In the genomic region with DNA sequence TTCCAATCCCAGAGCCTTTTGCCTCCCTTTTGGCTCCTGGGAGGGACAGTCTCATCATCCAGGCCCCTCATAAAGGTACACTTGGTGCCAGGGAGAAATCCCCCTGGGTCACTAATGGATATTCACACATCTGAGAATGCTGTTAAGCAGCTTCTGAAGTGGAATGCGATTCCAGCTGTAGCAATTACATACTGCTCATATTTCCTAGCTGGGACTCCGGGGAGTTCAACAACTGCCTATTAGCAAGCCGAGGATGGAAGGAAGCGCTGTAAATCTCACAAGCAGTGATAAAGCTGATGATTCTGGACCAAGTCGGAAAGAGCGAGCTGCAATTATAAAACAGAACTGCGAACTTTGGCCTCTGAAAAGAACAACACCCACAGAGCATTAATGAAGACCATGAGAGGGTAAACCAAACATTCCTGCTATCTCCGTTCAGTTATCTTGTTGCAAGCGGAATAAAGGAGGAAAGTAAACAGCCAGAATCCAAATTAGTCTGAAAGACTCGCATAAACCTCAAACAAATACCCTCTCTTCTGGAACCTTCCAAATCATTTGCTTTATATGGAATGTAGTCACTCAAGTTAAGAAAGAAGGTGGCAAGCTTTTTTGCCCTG, we compare ENCODE assay signal across 8 mouse cellular contexts.
A peak's percentile ranks its signal among the peaks of the same experiment; 100 is the strongest.
DNase-seq lines count a peak whose midpoint lies in the region; ATAC-seq and TF ChIP-seq lines count a peak whose summit lies in the region.

No protein-coding gene starts in this region.

- WGBS in heart, embryonic 16.5 days, result 18% methylated on average over 10 of the region's 10 CpGs
- WGBS in forebrain, embryonic 10.5 days, result 58% methylated on average over 10 of the region's 10 CpGs
- 63% methylated on average over 10 of the region's 10 CpGs for WGBS in forebrain, postnatal 0 days

- H3K9me3 ChIP-seq in heart, embryonic 16.5 days (replicated peaks; ENCODE audit: control insufficient read depth, low read length), result no peaks in the 10 kb centered on the region
- H3K9me3 ChIP-seq in forebrain, embryonic 10.5 days, result no peaks in the 10 kb centered on the region
- no peaks in the 10 kb centered on the region for H3K9me3 ChIP-seq in forebrain, postnatal 0 days (ENCODE audit: low read length)

- no peak for TF ChIP-seq POLR2A in cortical plate, adult 2 months (IDR thresholded peaks at IDR 0.05; ENCODE audit: extremely low read depth, insufficient read depth, low read length)
- TF ChIP-seq POLR2A in myocyte (IDR thresholded peaks at IDR 0.05; ENCODE audit: insufficient read length, low read depth), result no peak

- no peaks in the 10 kb centered on the region for H3K4me1 ChIP-seq in cortical plate, adult 2 months (ENCODE audit: control insufficient read depth, insufficient read depth, low read length)
- peaks cover 7% of the 10 kb centered on the region; the same call in 1 of the 2 replicates for H3K4me1 ChIP-seq in heart, embryonic 16.5 days (ENCODE audit: control insufficient read depth, insufficient read depth, low read length)
- H3K4me1 ChIP-seq in forebrain, embryonic 10.5 days, result peaks cover 5% of the 10 kb centered on the region; the same call in 1 of the 2 replicates
- no peaks in the 10 kb centered on the region for H3K4me1 ChIP-seq in forebrain, postnatal 0 days (ENCODE audit: insufficient read depth)

- peak overlapping the region; percentile 47 for H3K9ac ChIP-seq in heart, embryonic 16.5 days (ENCODE audit: low read length)
- H3K9ac ChIP-seq in forebrain, postnatal 0 days, result no peak overlapping the region

- H3K27me3 ChIP-seq in heart, embryonic 16.5 days (ENCODE audit: control insufficient read depth, insufficient read depth, low read length), result no peaks in the 10 kb centered on the region
- no peaks in the 10 kb centered on the region for H3K27me3 ChIP-seq in myocyte (ENCODE audit: control insufficient read depth, insufficient read depth, insufficient read length)
- no peaks in the 10 kb centered on the region for H3K27me3 ChIP-seq in forebrain, embryonic 10.5 days (ENCODE audit: poor library complexity, severe bottlenecking)
- no peaks in the 10 kb centered on the region for H3K27me3 ChIP-seq in forebrain, postnatal 0 days (ENCODE audit: insufficient read depth, low read length)

- no peaks in the 10 kb centered on the region for H3K36me3 ChIP-seq in heart, embryonic 16.5 days (ENCODE audit: control insufficient read depth, insufficient read depth)
- H3K36me3 ChIP-seq in myocyte (ENCODE audit: control insufficient read depth, insufficient read depth), result no peaks in the 10 kb centered on the region
- H3K36me3 ChIP-seq in forebrain, embryonic 10.5 days (replicated peaks), result no peaks in the 10 kb centered on the region
- H3K36me3 ChIP-seq in forebrain, postnatal 0 days (ENCODE audit: insufficient read depth), result no peaks in the 10 kb centered on the region

- H3K4me2 ChIP-seq in heart, embryonic 16.5 days (ENCODE audit: low read depth, low read length), result peak overlapping the region; percentile 55
- peak overlapping the region; percentile 97 for H3K4me2 ChIP-seq in myocyte (ENCODE audit: low read depth)
- no peak overlapping the region for H3K4me2 ChIP-seq in forebrain, postnatal 0 days (ENCODE audit: low read depth)

- 0 out of 2 replicates have a peak overlapping the region, but pooled peaks have one; percentile 25 for H3K27ac ChIP-seq in cortical plate, adult 2 months (ENCODE audit: insufficient read depth, low read length)
- peak overlapping the region; percentile 66; the same call in 1 of the 2 replicates for H3K27ac ChIP-seq in heart, embryonic 16.5 days (ENCODE audit: low read length)
- H3K27ac ChIP-seq in forebrain, embryonic 10.5 days, result no peak overlapping the region
- H3K27ac ChIP-seq in forebrain, postnatal 0 days (ENCODE audit: low read depth, low read length), result no peak overlapping the region

- no peak overlapping the region for H3K4me3 ChIP-seq in cortical plate, adult 2 months (ENCODE audit: insufficient read depth, low read length)
- peak overlapping the region; percentile 35 for H3K4me3 ChIP-seq in heart, embryonic 16.5 days (ENCODE audit: low read length)
- H3K4me3 ChIP-seq in myocyte, result peak overlapping the region; percentile 10
- no peak overlapping the region for H3K4me3 ChIP-seq in forebrain, embryonic 10.5 days
- H3K4me3 ChIP-seq in forebrain, postnatal 0 days (ENCODE audit: low read depth, low read length), result no peak overlapping the region

- H3K79me2 ChIP-seq in myocyte (ENCODE audit: control insufficient read depth, insufficient read depth), result no peaks in the 10 kb centered on the region

- peak; percentile 53 for DNase-seq in Muller cell, postnatal 12 days (ENCODE audit: inconsistent ontology term)
- DNase-seq in kidney, postnatal 10 days, result peak; percentile 42
- no peak for DNase-seq in forebrain, embryonic 10.5 days (ENCODE audit: extremely low spot score, low spot score)
- DNase-seq in layer of hippocampus, adult 8-10 months (ENCODE audit: low spot score in 2 of 2), result no peak
- no peak for DNase-seq in forebrain, postnatal 0 days

- H3ac ChIP-seq in myocyte (ENCODE audit: control insufficient read depth, insufficient read length), result no peak overlapping the region

- no peak for TF ChIP-seq CTCF in cortical plate, adult 2 months (IDR thresholded peaks at IDR 0.05; ENCODE audit: extremely low read depth, insufficient read depth, low read length)
- no peak for TF ChIP-seq CTCF in forebrain, postnatal 0 days (IDR thresholded peaks at IDR 0.05; ENCODE audit: low read depth)

- ATAC-seq in heart, embryonic 16.5 days (replicated peaks; ENCODE audit: extremely low read depth, insufficient read depth, low FRiP score), result peak; percentile 63; the same call in 1 of the 2 replicates
- ATAC-seq in forebrain, postnatal 0 days, result no peak

TF ChIP-seq in myocyte, 11 proteins besides CTCF, POLR2A, EP300 and RAD21:
- TF ChIP-seq MYOG (IDR thresholded peaks at IDR 0.05; ENCODE audit: control insufficient read depth in 1 of 3, insufficient read depth in 1 of 3, insufficient read length in 2 of 3, low read depth in 2 of 3) (no peak), TCF12 (IDR thresholded peaks at IDR 0.05; ENCODE audit: insufficient read depth, poor library complexity, severe bottlenecking) (no peak), SRF (IDR thresholded peaks at IDR 0.05; ENCODE audit: control insufficient read depth, insufficient read length, low read depth) (no peak), USF1 (IDR thresholded peaks at IDR 0.05; ENCODE audit: low read depth) (no peak), MYOD1 (IDR thresholded peaks at IDR 0.05; ENCODE audit: control insufficient read depth in 1 of 3, insufficient read length in 2 of 3, low read depth in 2 of 3) (no peak), E2F4 (IDR thresholded peaks at IDR 0.05; ENCODE audit: insufficient read depth) (no peak), POLR2AphosphoS2 (IDR thresholded peaks at IDR 0.05; ENCODE audit: insufficient read length, low read depth) (no peak)

Comparison
In these comparisons a context has a peak if more than half of its experiments do, and no peak if none do; other contexts are left out.
1. DNase-seq: peak in Muller cell, postnatal 12 days (single experiment) and kidney, postnatal 10 days (single experiment); none in forebrain, embryonic 10.5 days (single experiment), layer of hippocampus, adult 8-10 months (0 of 2) and forebrain, postnatal 0 days (single experiment).
2. H3K27ac ChIP-seq: peak in cortical plate, adult 2 months (single experiment) and heart, embryonic 16.5 days (single experiment); none in forebrain, embryonic 10.5 days (single experiment) and forebrain, postnatal 0 days (single experiment).
3. H3K4me3 ChIP-seq: peak in heart, embryonic 16.5 days (single experiment) and myocyte (single experiment); none in cortical plate, adult 2 months (single experiment), forebrain, embryonic 10.5 days (single experiment) and forebrain, postnatal 0 days (single experiment).